Mouse (Mus musculus) liver, adult 2 months (tissue): ENCODE data around the gene Frmd3. TPM values are rescaled to one million over a fixed set of nuclear protein-coding genes. Genes with fewer than 3 reads are reported as not detected.

Experiments
- DNase-seq: peaks from one replicate; pipeline ENCODE4 v3.0.0-alpha.2; 2011; ENCODE audit warnings: low read depth, low spot score; ENCODE audit errors: extremely low read depth
- H3K27ac ChIP-seq: fragments of 200-500 bp; replicated peaks from 2 replicates; pipeline ENCODE4 v1.5.1; 2012; ENCODE audit warnings: low read depth, mild to moderate bottlenecking, control low read depth, inconsistent platforms, low read length; ENCODE audit not compliant: insufficient read depth
- H3K27me3 ChIP-seq: fragments of 200-500 bp; 2 replicates; pipeline ENCODE4 v1.6.1; 2012; ENCODE audit warnings: mild to moderate bottlenecking, moderate library complexity, low read length, inconsistent platforms; ENCODE audit not compliant: control insufficient read depth, insufficient read depth
- H3K36me3 ChIP-seq: fragments of 200-500 bp; 2 replicates; pipeline ENCODE4 v1.6.1; 2012; ENCODE audit warnings: low read length, inconsistent platforms; ENCODE audit not compliant: control insufficient read depth, insufficient read depth
- H3K4me1 ChIP-seq: fragments of 200-500 bp; 2 replicates; pipeline ENCODE4 v1.6.1; 2011; ENCODE audit warnings: low read length; ENCODE audit not compliant: control insufficient read depth, insufficient read depth
- H3K4me3 ChIP-seq: fragments of 200-500 bp; 2 replicates; pipeline ENCODE4 v1.5.1; 2011; ENCODE audit warnings: low read depth, mild to moderate bottlenecking, control low read depth, low read length, moderate library complexity; ENCODE audit not compliant: insufficient read depth
- H3K79me2 ChIP-seq: fragments of 200-500 bp; 2 replicates; pipeline ENCODE4 v1.6.1; 2012; ENCODE audit warnings: inconsistent platforms, mild to moderate bottlenecking, low read length, moderate library complexity; ENCODE audit not compliant: control insufficient read depth, insufficient read depth
- H3K9ac ChIP-seq: fragments of 200-500 bp; 2 replicates; pipeline ENCODE4 v1.6.1; 2012; ENCODE audit warnings: low read depth, mild to moderate bottlenecking, control low read depth, inconsistent platforms, low read length
- CTCF ChIP-seq: fragments of 200-500 bp; IDR thresholded peaks from 2 replicates; pipeline ENCODE4 v1.5.1; 2011; ENCODE audit warnings: low read depth, low read length, control low read depth
- POLR2A ChIP-seq: fragments of 200-500 bp; IDR thresholded peaks from 2 replicates; pipeline ENCODE4 v1.6.1; 2011; ENCODE audit warnings: low read length, control low read depth; ENCODE audit not compliant: insufficient read depth; ENCODE audit errors: extremely low read depth
- WGBS: fragments of 180-500 bp; shearing (Covaris S2); methylation state at CpG from one replicate; pipeline ENCODE4 v1.1.7; 2018; 5-methylcytosine and 5-hydroxymethylcytosine counted together
- polyA plus RNA-seq: library from polyadenylated mRNA; depleted of rRNA; stranded (reverse); fragments of >200 nt; gene quantifications from 2 replicates; pipeline ENCODE4 v1.2.3, GENCODE M21; 2012; rRNA removed
- total RNA-seq: library from RNA; depleted of rRNA; stranded (reverse); fragments of >200 nt; gene quantifications from 2 replicates; pipeline ENCODE4 v1.2.3, GENCODE M21; 2014; rRNA removed

Gene Frmd3
- not detected in 2 replicates for total RNA-seq
- polyA plus RNA-seq: not detected in 2 replicates

- WGBS: 1% methylated on average over 56 of the region's 56 CpGs
- H3K4me3 ChIP-seq: peak within 1 kb of the TSS; percentile 29; the same call in 1 of the 2 replicates
- no peak within 1 kb of the TSS for H3K27ac ChIP-seq
- no peak within 1 kb of the TSS for H3K9ac ChIP-seq
- no peaks in the 10 kb centered on the region for H3K79me2 ChIP-seq
- 0 out of 2 replicates have a peak, but pooled peaks cover 4% of the 10 kb centered on the region for H3K27me3 ChIP-seq
- TF ChIP-seq CTCF: no peak
- no peak for TF ChIP-seq POLR2A
- no peak for DNase-seq
- H3K4me1 ChIP-seq: no peaks in the 10 kb centered on the region
- no peaks in the 10 kb centered on the region for H3K36me3 ChIP-seq
Observed at GRCm38 (mm10) chr4:74013211-74014047, at the start of gene Frmd3. Gene Frmd3, plus strand, starts transcription at chr4:74013442.

GRCm38 (mm10) chr4:73980454-73980853, 32.8 kb upstream of the Frmd3 start:
- TF ChIP-seq CTCF (no peak), POLR2A (no peak)
- Histone ChIP-seq H3K9ac (no peak overlapping the region), H3K27ac (no peak overlapping the region), H3K4me1 (no peaks in the 10 kb centered on the region), H3K4me3 (no peak overlapping the region), H3K79me2 (no peaks in the 10 kb centered on the region), H3K27me3 (no peaks in the 10 kb centered on the region), H3K36me3 (no peaks in the 10 kb centered on the region)
- no peak for DNase-seq
- 69% methylated on average over 3 of the region's 3 CpGs for WGBS

GRCm38 (mm10) chr4:74012277-74012676, 965 bp upstream of the Frmd3 start:
- Histone ChIP-seq H3K27ac (no peak overlapping the region), H3K79me2 (no peaks in the 10 kb centered on the region), H3K27me3 (0 out of 2 replicates have a peak, but pooled peaks cover 4% of the 10 kb centered on the region), H3K9ac (no peak overlapping the region), H3K4me3 (no peak overlapping the region), H3K4me1 (no peaks in the 10 kb centered on the region), H3K36me3 (no peaks in the 10 kb centered on the region)
- TF ChIP-seq CTCF: no peak
- TF ChIP-seq POLR2A: no peak
- DNase-seq: no peak
- 49% methylated on average over 3 of the region's 3 CpGs for WGBS

GRCm38 (mm10) chr4:74012700-74013099, 542 bp upstream of the Frmd3 start:
- WGBS: 35% methylated on average over 4 of the region's 4 CpGs
- DNase-seq: no peak
- Histone ChIP-seq H3K4me1 (no peaks in the 10 kb centered on the region), H3K27me3 (0 out of 2 replicates have a peak, but pooled peaks cover 4% of the 10 kb centered on the region), H3K79me2 (no peaks in the 10 kb centered on the region), H3K27ac (no peak overlapping the region), H3K36me3 (no peaks in the 10 kb centered on the region), H3K9ac (no peak overlapping the region), H3K4me3 (no peak overlapping the region)
- TF ChIP-seq CTCF (no peak), POLR2A (no peak)

GRCm38 (mm10) chr4:74014048-74014500, 832 bp downstream of the Frmd3 start:
- no peaks in the 10 kb centered on the region for H3K36me3 ChIP-seq
- no peaks in the 10 kb centered on the region for H3K79me2 ChIP-seq
- no peak overlapping the region for H3K27ac ChIP-seq
- no peak for DNase-seq
- H3K27me3 ChIP-seq: 0 out of 2 replicates have a peak, but pooled peaks cover 4% of the 10 kb centered on the region
- H3K4me1 ChIP-seq: no peaks in the 10 kb centered on the region
- H3K4me3 ChIP-seq: no peak overlapping the region
- 10% methylated on average over 11 of the region's 11 CpGs for WGBS
- no peak overlapping the region for H3K9ac ChIP-seq
- TF ChIP-seq CTCF (no peak), POLR2A (no peak)

GRCm38 (mm10) chr4:74020084-74020483, 6.8 kb downstream of the Frmd3 start:
- Histone ChIP-seq H3K36me3 (no peaks in the 10 kb centered on the region), H3K79me2 (no peaks in the 10 kb centered on the region), H3K27ac (no peak overlapping the region), H3K4me1 (no peaks in the 10 kb centered on the region), H3K9ac (no peak overlapping the region), H3K27me3 (no peaks in the 10 kb centered on the region), H3K4me3 (no peak overlapping the region)
- no peak for DNase-seq
- TF ChIP-seq POLR2A (no peak), CTCF (no peak)
- WGBS: 57% methylated on average over 2 of the region's 2 CpGs
